Mouse (Mus musculus) embryo, embryonic 10.5 days (tissue): Measurements from ENCODE around the gene Fbxl18.
"Not testable (repeated sequence)": the region's sequence is repeated elsewhere in the genome, so short reads cannot be mapped to it uniquely, and the experiment has no call there.

Experiments
- DNase-seq: peaks from one replicate; pipeline ENCODE4 v3.0.0-alpha.2; 2015; ENCODE audit warnings: low spot score

The Fbxl18 gene

GRCm38 (mm10) chr5:142899932-142900533, 4.8 kb upstream of the Fbxl18 start:
- DNase-seq: no peak

GRCm38 (mm10) chr5:142899057-142899601, 3.9 kb upstream of the Fbxl18 start:
- no peak for DNase-seq

- DNase-seq: no peak
Observed at GRCm38 (mm10) chr5:142898316-142898715, 3.1 kb upstream of the Fbxl18 start.

- no peak for DNase-seq
Observed at GRCm38 (mm10) chr5:142897568-142898248, 2.5 kb upstream of the Fbxl18 start.

GRCm38 (mm10) chr5:142896713-142897112, 1.5 kb upstream of the Fbxl18 start:
- DNase-seq: no peak

- DNase-seq: no peak
Observed at GRCm38 (mm10) chr5:142896192-142896591, 971 bp upstream of the Fbxl18 start.

GRCm38 (mm10) chr5:142891396-142891795, 3.8 kb downstream of the Fbxl18 start:
- DNase-seq: no peak

GRCm38 (mm10) chr5:142887533-142887932, 7.7 kb downstream of the Fbxl18 start:
- DNase-seq: not testable (repeated sequence)

- DNase-seq: no peak
Observed at GRCm38 (mm10) chr5:142886761-142887160, 8.5 kb downstream of the Fbxl18 start.

GRCm38 (mm10) chr5:142886181-142886580, 9.0 kb downstream of the Fbxl18 start:
- no peak for DNase-seq

- DNase-seq: no peak
Observed at GRCm38 (mm10) chr5:142882471-142882870, 12.8 kb downstream of the Fbxl18 start.

- DNase-seq: no peak
Observed at GRCm38 (mm10) chr5:142881936-142882335, 13.3 kb downstream of the Fbxl18 start.

GRCm38 (mm10) chr5:142880806-142881516, 14.3 kb downstream of the Fbxl18 start:
- peak; percentile 47 for DNase-seq

- DNase-seq: no peak
Observed at GRCm38 (mm10) chr5:142880246-142880645, 15.0 kb downstream of the Fbxl18 start.

GRCm38 (mm10) chr5:142879318-142880175, 15.7 kb downstream of the Fbxl18 start:
- peak; percentile 94 for DNase-seq

GRCm38 (mm10) chr5:142878570-142878969, 16.7 kb downstream of the Fbxl18 start:
- DNase-seq: no peak

GRCm38 (mm10) chr5:142877337-142878280, 17.6 kb downstream of the Fbxl18 start:
- peak; percentile 88 for DNase-seq

GRCm38 (mm10) chr5:142876896-142877295, 18.3 kb downstream of the Fbxl18 start:
- DNase-seq: no peak

GRCm38 (mm10) chr5:142875513-142875905, 19.7 kb downstream of the Fbxl18 start:
- no peak for DNase-seq

GRCm38 (mm10) chr5:142874791-142875512, 20.3 kb downstream of the Fbxl18 start:
- no peak for DNase-seq
